Mouse (Mus musculus) midbrain, embryonic 12.5 days (tissue): ENCODE data around the gene Olfr1173. TPM values are rescaled to one million over a fixed set of nuclear protein-coding genes. Genes with fewer than 3 reads are reported as not detected.

Experiments used
- ATAC-seq: fragments of 200-750 bp; cut with Nextera tagmentation; 2 replicates; pipeline ENCODE4 v1.8.0; 2017; ENCODE audit warnings: low read depth, moderate TSS enrichment, moderate library complexity; ENCODE audit not compliant: low FRiP score
- H3K27ac ChIP-seq: fragments of 300-500 bp; sonication (generic); replicated peaks from 2 replicates; pipeline ENCODE4 v1.5.1; 2016; ENCODE audit warnings: mild to moderate bottlenecking
- H3K27me3 ChIP-seq: fragments of 300-500 bp; sonication (generic); 2 replicates; pipeline ENCODE4 v1.6.1; 2016; ENCODE audit warnings: mild to moderate bottlenecking
- H3K36me3 ChIP-seq: fragments of 300-500 bp; sonication (generic); 2 replicates; pipeline ENCODE4 v1.6.1; 2016
- H3K4me1 ChIP-seq: fragments of 300-500 bp; sonication (generic); 2 replicates; pipeline ENCODE4 v1.6.1; 2016
- H3K4me2 ChIP-seq: fragments of 300-500 bp; sonication (generic); replicated peaks from 2 replicates; pipeline ENCODE4 v1.6.1; 2016; ENCODE audit warnings: mild to moderate bottlenecking, moderate library complexity
- H3K4me3 ChIP-seq: fragments of 300-500 bp; sonication (generic); 2 replicates; pipeline ENCODE4 v1.5.1; 2016; ENCODE audit warnings: mild to moderate bottlenecking
- H3K9ac ChIP-seq: fragments of 300-500 bp; sonication (generic); replicated peaks from 2 replicates; pipeline ENCODE4 v1.6.1; 2016; ENCODE audit warnings: mild to moderate bottlenecking, moderate library complexity
- H3K9me3 ChIP-seq: fragments of 300-500 bp; sonication (generic); 2 replicates; pipeline ENCODE4 v1.6.1; 2016; ENCODE audit warnings: mild to moderate bottlenecking
- WGBS: fragments of 180-500 bp; shearing (Covaris S2); methylation state at CpG from one replicate; pipeline ENCODE4 v1.1.7; 2016; 5-methylcytosine and 5-hydroxymethylcytosine counted together
- polyA plus RNA-seq: library from polyadenylated mRNA; unstranded; fragments of >200 nt; fragmentation: Nextera tagmentation; extraction: Ambion mirVana; gene quantifications from 2 replicates; pipeline ENCODE4 v1.2.1, GENCODE M21; 2016

The Olfr1173 gene
- polyA plus RNA-seq: not detected in 2 replicates

GRCm38 (mm10) chr2:88279775-88280174 is at the start of gene Olfr1173:
Gene Olfr1173 (minus strand): TSS chr2:88279875.
- no peak within 1 kb of the TSS for H3K4me3 ChIP-seq
- no peak within 1 kb of the TSS for H3K27ac ChIP-seq
- no peak for ATAC-seq
- H3K9ac ChIP-seq: no peak within 1 kb of the TSS
- no peaks in the 10 kb centered on the region for H3K36me3 ChIP-seq
- H3K27me3 ChIP-seq: no peaks in the 10 kb centered on the region
- no peaks in the 10 kb centered on the region for H3K9me3 ChIP-seq
- no peaks in the 10 kb centered on the region for H3K4me1 ChIP-seq
- H3K4me2 ChIP-seq: no peak within 1 kb of the TSS

GRCm38 (mm10) chr2:88327115-88327514 is 47.4 kb upstream of the Olfr1173 start, which contains the start of gene Olfr1175-ps:
Gene Olfr1175-ps (minus strand): TSS chr2:88327215.
- no peak within 1 kb of the TSS for H3K4me2 ChIP-seq
- no peak for ATAC-seq
- no peaks in the 10 kb centered on the region for H3K4me1 ChIP-seq
- 84% methylated on average over 2 of the region's 2 CpGs for WGBS
- no peaks in the 10 kb centered on the region for H3K9me3 ChIP-seq
- no peak within 1 kb of the TSS for H3K9ac ChIP-seq
- H3K27ac ChIP-seq: no peak within 1 kb of the TSS
- H3K36me3 ChIP-seq: no peaks in the 10 kb centered on the region
- no peak within 1 kb of the TSS for H3K4me3 ChIP-seq
- H3K27me3 ChIP-seq: no peaks in the 10 kb centered on the region

GRCm38 (mm10) chr2:88315035-88315434 is 35.4 kb upstream of the Olfr1173 start, which contains the start of gene Olfr1174-ps:
Gene Olfr1174-ps (minus strand): TSS chr2:88315135.
- Histone ChIP-seq H3K4me2 (no peak within 1 kb of the TSS), H3K9me3 (no peaks in the 10 kb centered on the region), H3K4me3 (no peak within 1 kb of the TSS), H3K36me3 (no peaks in the 10 kb centered on the region), H3K4me1 (no peaks in the 10 kb centered on the region), H3K27me3 (no peaks in the 10 kb centered on the region), H3K9ac (no peak within 1 kb of the TSS), H3K27ac (no peak within 1 kb of the TSS)
- 91% methylated on average over 4 of the region's 4 CpGs for WGBS
- ATAC-seq: no peak

GRCm38 (mm10) chr2:88228234-88228633 is 51.4 kb downstream of the Olfr1173 start, which contains the start of gene Olfr1170:
Gene Olfr1170 (minus strand): TSS chr2:88228334.
- no peak within 1 kb of the TSS for H3K4me3 ChIP-seq
- H3K9ac ChIP-seq: no peak within 1 kb of the TSS
- no peaks in the 10 kb centered on the region for H3K36me3 ChIP-seq
- no peak for ATAC-seq
- H3K9me3 ChIP-seq: no peaks in the 10 kb centered on the region
- no peaks in the 10 kb centered on the region for H3K4me1 ChIP-seq
- 86% methylated on average over 1 of the region's 1 CpGs for WGBS
- no peak within 1 kb of the TSS for H3K27ac ChIP-seq
- H3K27me3 ChIP-seq: no peaks in the 10 kb centered on the region
- H3K4me2 ChIP-seq: no peak within 1 kb of the TSS

Other genes starting within 250 kb of the Olfr1173 start
- gene Olfr73, start 242.2 kb downstream of the Olfr1173 start, polyA plus RNA-seq: not detected in 2 replicates
- not detected in 2 replicates for gene Olfr1162, start 228.7 kb downstream of the Olfr1173 start, polyA plus RNA-seq
- not detected in 2 replicates for gene Olfr1163, start 208.0 kb downstream of the Olfr1173 start, polyA plus RNA-seq
- gene Olfr1164, start 185.9 kb downstream of the Olfr1173 start, polyA plus RNA-seq: not detected in 2 replicates
- not detected in 2 replicates for gene Olfr1166, start 151.6 kb downstream of the Olfr1173 start, polyA plus RNA-seq
- gene Olfr1167, start 124.7 kb downstream of the Olfr1173 start, polyA plus RNA-seq: not detected in 2 replicates
- not detected in 2 replicates for gene Olfr1168, start 98.0 kb downstream of the Olfr1173 start, polyA plus RNA-seq
- gene Olfr1170, start 51.5 kb downstream of the Olfr1173 start, polyA plus RNA-seq: not detected in 2 replicates
- gene Olfr1174-ps, start 35.3 kb upstream of the Olfr1173 start, polyA plus RNA-seq: not detected in 2 replicates
- gene Olfr1175-ps, start 47.3 kb upstream of the Olfr1173 start, polyA plus RNA-seq: not detected in 2 replicates
- not detected in 2 replicates for gene Olfr1176, start 56.8 kb upstream of the Olfr1173 start, polyA plus RNA-seq
- gene Olfr1177-ps, start 66.6 kb upstream of the Olfr1173 start, polyA plus RNA-seq: not detected in 2 replicates
- not detected in 2 replicates for gene Olfr1178, start 107.2 kb upstream of the Olfr1173 start, polyA plus RNA-seq
- gene Olfr1179, start 126.6 kb upstream of the Olfr1173 start, polyA plus RNA-seq: not detected in 2 replicates
- gene Olfr1180, start 139.3 kb upstream of the Olfr1173 start, polyA plus RNA-seq: not detected in 2 replicates
- not detected in 2 replicates for gene Olfr1181, start 146.3 kb upstream of the Olfr1173 start, polyA plus RNA-seq
- gene Gm13757, start 169.3 kb upstream of the Olfr1173 start, polyA plus RNA-seq: not detected in 2 replicates
- gene Olfr1183, start 175.0 kb upstream of the Olfr1173 start, polyA plus RNA-seq: not detected in 2 replicates
- gene Olfr1184, start 203.7 kb upstream of the Olfr1173 start, polyA plus RNA-seq: not detected in 2 replicates
- not detected in 2 replicates for gene Olfr1185-ps1, start 213.4 kb upstream of the Olfr1173 start, polyA plus RNA-seq
- not detected in 2 replicates for gene Olfr1186, start 238.7 kb upstream of the Olfr1173 start, polyA plus RNA-seq